ENCODE assay signal across 8 mouse cellular contexts in the genomic region with DNA sequence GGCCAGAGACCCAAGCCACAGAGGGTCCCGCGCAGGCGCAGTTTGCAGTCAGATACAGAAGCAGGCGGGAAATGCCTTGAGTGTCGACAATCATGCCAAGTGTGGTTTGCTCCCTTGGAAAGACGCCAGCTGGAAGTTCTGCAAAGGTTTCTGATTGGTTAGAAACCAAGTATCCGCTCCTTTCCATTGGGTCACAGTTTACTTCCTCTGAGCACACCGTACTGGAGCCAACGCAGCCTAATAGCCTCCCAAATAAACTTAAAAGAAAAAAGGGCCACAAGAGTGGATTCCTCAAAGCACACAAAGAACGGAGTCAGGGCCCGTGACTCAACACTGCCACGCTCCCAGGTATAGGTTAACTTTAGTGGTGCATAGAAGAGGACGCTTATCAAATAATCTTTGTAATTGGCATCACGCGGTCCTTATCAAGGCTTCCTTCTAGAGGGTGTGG.
DNase-seq lines count a peak whose midpoint lies in the region; ATAC-seq lines count a peak whose summit lies in the region.
"Had no signal": no experiment of that assay in that cellular context is flagged by ENCODE, and none has a peak within 500 bp of the region (broad histone marks: within the 10 kb centered on the region; RNA-seq: fewer than 3 reads in every experiment).

No protein-coding gene starts in this region.

- no peaks in the 10 kb centered on the region for H3K9me3 ChIP-seq in limb, embryonic 13.5 days
- H3K9me3 ChIP-seq in limb, embryonic 10.5 days (replicated peaks), result no peaks in the 10 kb centered on the region
- H3K9me3 ChIP-seq in embryonic facial prominence, embryonic 13.5 days, result no peaks in the 10 kb centered on the region
- H3K9me3 ChIP-seq in intestine, embryonic 16.5 days (ENCODE audit: control insufficient read depth, low read length), result no peaks in the 10 kb centered on the region

- H3K4me3 ChIP-seq in limb, embryonic 13.5 days, result no peak overlapping the region
- no peak overlapping the region for H3K4me3 ChIP-seq in limb, embryonic 10.5 days
- H3K4me3 ChIP-seq in embryonic facial prominence, embryonic 13.5 days, result no peak overlapping the region
- H3K4me3 ChIP-seq in intestine, embryonic 16.5 days (ENCODE audit: low read length), result no peak overlapping the region
- H3K4me3 ChIP-seq: heart, adult 2 months had no signal

- no peak for DNase-seq in limb, embryonic 10.5 days (ENCODE audit: low spot score)
- peak; percentile 69 for DNase-seq in ovary, postnatal 14 days (ENCODE audit: low spot score)
- no peak for DNase-seq in cerebellum, adult 18-20 months

- WGBS in limb, embryonic 13.5 days, result 69% methylated on average over 15 of the region's 15 CpGs
- WGBS in limb, embryonic 10.5 days, result 93% methylated on average over 15 of the region's 15 CpGs
- 54% methylated on average over 15 of the region's 15 CpGs for WGBS in embryonic facial prominence, embryonic 13.5 days
- 60% methylated on average over 15 of the region's 15 CpGs for WGBS in intestine, embryonic 16.5 days

- H3K27me3 ChIP-seq in limb, embryonic 13.5 days, result peaks cover 5% of the 10 kb centered on the region; the same call in 1 of the 2 replicates
- H3K27me3 ChIP-seq in limb, embryonic 10.5 days (ENCODE audit: low read depth, poor library complexity, severe bottlenecking), result peaks cover 29% of the 10 kb centered on the region; the same call in 1 of the 2 replicates
- no peaks in the 10 kb centered on the region for H3K27me3 ChIP-seq in embryonic facial prominence, embryonic 13.5 days
- H3K27me3 ChIP-seq in intestine, embryonic 16.5 days (replicated peaks; ENCODE audit: control insufficient read depth, insufficient read depth, low read length), result no peaks in the 10 kb centered on the region

- H3K9ac ChIP-seq in limb, embryonic 13.5 days, result no peak overlapping the region
- no peak overlapping the region for H3K9ac ChIP-seq in embryonic facial prominence, embryonic 13.5 days
- no peak overlapping the region for H3K9ac ChIP-seq in intestine, embryonic 16.5 days (ENCODE audit: low read depth, low read length)

- peaks cover 40% of the 10 kb centered on the region for H3K4me1 ChIP-seq in limb, embryonic 13.5 days
- peaks cover 26% of the 10 kb centered on the region for H3K4me1 ChIP-seq in limb, embryonic 10.5 days
- H3K4me1 ChIP-seq in embryonic facial prominence, embryonic 13.5 days, result peaks cover 74% of the 10 kb centered on the region
- H3K4me1 ChIP-seq in intestine, embryonic 16.5 days (ENCODE audit: control insufficient read depth, insufficient read depth, low read length), result peaks cover 11% of the 10 kb centered on the region

- ATAC-seq in limb, embryonic 13.5 days (ENCODE audit: low FRiP score, low read depth), result 0 out of 2 replicates have a peak, but pooled peaks have one; percentile 26
- ATAC-seq in embryonic facial prominence, embryonic 13.5 days (ENCODE audit: insufficient number of reproducible peaks, insufficient read depth, low FRiP score, low TSS enrichment, low read depth), result no peak
- ATAC-seq in intestine, embryonic 16.5 days, result peak; percentile 82
- ATAC-seq in erythroblast, adult 5-6 weeks (replicated peaks; ENCODE audit: low FRiP score, poor library complexity, severe bottlenecking), result no peak

- H3K27ac ChIP-seq in limb, embryonic 13.5 days, result no peak overlapping the region
- no peak overlapping the region for H3K27ac ChIP-seq in limb, embryonic 10.5 days
- H3K27ac ChIP-seq in embryonic facial prominence, embryonic 13.5 days, result peak overlapping the region; percentile 77; the same call in 1 of the 2 replicates
- H3K27ac ChIP-seq in intestine, embryonic 16.5 days (ENCODE audit: low read length), result no peak overlapping the region
- H3K27ac ChIP-seq: heart, adult 2 months had no signal

- no peaks in the 10 kb centered on the region for H3K36me3 ChIP-seq in limb, embryonic 13.5 days
- H3K36me3 ChIP-seq in limb, embryonic 10.5 days, result no peaks in the 10 kb centered on the region
- H3K36me3 ChIP-seq in embryonic facial prominence, embryonic 13.5 days, result no peaks in the 10 kb centered on the region
- no peaks in the 10 kb centered on the region for H3K36me3 ChIP-seq in intestine, embryonic 16.5 days (ENCODE audit: control insufficient read depth, insufficient read depth, low read length)

- H3K4me2 ChIP-seq in limb, embryonic 13.5 days (replicated peaks), result no peak overlapping the region
- H3K4me2 ChIP-seq in embryonic facial prominence, embryonic 13.5 days, result no peak overlapping the region
- H3K4me2 ChIP-seq in intestine, embryonic 16.5 days (ENCODE audit: low read depth, low read length), result no peak overlapping the region

Comparison
In these comparisons a context has a peak if more than half of its experiments do, and no peak if none do; other contexts are left out.
1. ATAC-seq: peak in limb, embryonic 13.5 days (single experiment) and intestine, embryonic 16.5 days (single experiment); none in embryonic facial prominence, embryonic 13.5 days (single experiment) and erythroblast, adult 5-6 weeks (single experiment).